Mouse (Mus musculus): ENCODE measurements at regions not wholly inside any gene's neighbourhood (a gene's known extent, or its start where the extent isn't known, plus 50 kb on each side); places are given as distances from the start of the nearest gene placed in this dataset.

DNA sequence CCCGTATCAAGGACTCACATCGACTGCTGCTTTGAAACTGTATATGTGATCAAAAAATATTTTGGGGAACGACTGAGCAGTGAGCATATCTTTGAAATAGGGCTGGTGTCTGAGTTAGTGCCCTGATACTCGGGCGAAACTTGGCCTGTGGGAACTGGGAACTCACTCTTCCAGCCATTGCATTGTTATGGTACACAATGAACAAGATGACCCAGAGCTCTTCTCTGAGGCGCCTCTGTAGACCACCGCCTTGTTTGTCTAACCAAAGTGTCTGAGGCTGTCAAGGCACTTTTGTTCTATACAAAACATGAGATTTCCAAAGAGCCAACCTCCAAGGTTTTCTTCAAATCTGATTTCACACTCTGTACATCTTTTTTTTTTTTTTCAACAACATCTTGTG is 201.5 kb downstream of the Cog6 start:
- Histone ChIP-seq H3K27me3 (ENCODE audit: insufficient read depth, low read length) (no peaks in the 10 kb centered on the region), H3K36me3 (replicated peaks; ENCODE audit: insufficient read depth, low read length) (no peaks in the 10 kb centered on the region), H3K27ac (ENCODE audit: low read depth) (no peak overlapping the region), H3K4me3 (ENCODE audit: low read depth, low read length) (no peak overlapping the region), H3K4me2 (ENCODE audit: low read depth, low read length) (no peak overlapping the region), H3K4me1 (ENCODE audit: insufficient read depth) (no peaks in the 10 kb centered on the region), H3K9ac (replicated peaks) (no peak overlapping the region), H3K9me3 (ENCODE audit: low read length) (no peaks in the 10 kb centered on the region)
- no peak for ATAC-seq
- WGBS (ENCODE audit: insufficient replicate concordance): 77% methylated on average over 7 of the region's 7 CpGs
- no peak for DNase-seq
- TF ChIP-seq CTCF (IDR thresholded peaks at IDR 0.05; ENCODE audit: low read depth) (no peak), EP300 (IDR thresholded peaks at IDR 0.05; ENCODE audit: low read depth) (no peak)

DNA sequence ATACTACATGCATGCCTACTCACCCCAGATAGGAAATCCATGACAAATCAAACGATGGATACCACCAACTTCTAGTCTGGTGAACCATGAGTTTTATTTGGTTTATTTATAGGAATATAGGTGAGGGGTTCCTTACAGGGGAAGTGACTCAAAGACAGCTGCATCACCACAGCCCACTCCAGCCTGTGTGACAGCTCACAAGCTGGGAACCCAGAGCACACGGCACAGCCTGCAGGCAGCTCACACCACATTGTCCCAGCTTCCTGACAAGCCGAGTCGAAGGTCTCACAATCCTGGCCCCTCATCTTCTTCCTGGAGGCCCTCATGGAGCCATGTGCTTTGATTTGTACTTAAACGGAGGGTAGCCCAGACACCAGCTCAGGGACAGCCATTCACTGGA is 214.7 kb downstream of the Cog6 start:
- ATAC-seq (no peak), DNase-seq (no peak)
- Histone ChIP-seq H3K4me1 (ENCODE audit: insufficient read depth) (no peaks in the 10 kb centered on the region), H3K4me2 (ENCODE audit: low read depth, low read length) (no peak overlapping the region), H3K9me3 (ENCODE audit: low read length) (no peaks in the 10 kb centered on the region), H3K4me3 (ENCODE audit: low read depth, low read length) (no peak overlapping the region), H3K36me3 (replicated peaks; ENCODE audit: insufficient read depth, low read length) (no peaks in the 10 kb centered on the region), H3K27ac (ENCODE audit: low read depth) (no peak overlapping the region), H3K27me3 (ENCODE audit: insufficient read depth, low read length) (no peaks in the 10 kb centered on the region), H3K9ac (replicated peaks) (no peak overlapping the region)
- TF ChIP-seq CTCF (IDR thresholded peaks at IDR 0.05; ENCODE audit: low read depth) (no peak), EP300 (IDR thresholded peaks at IDR 0.05; ENCODE audit: low read depth) (no peak)
- 62% methylated on average over 5 of the region's 5 CpGs for WGBS (ENCODE audit: insufficient replicate concordance)

DNA sequence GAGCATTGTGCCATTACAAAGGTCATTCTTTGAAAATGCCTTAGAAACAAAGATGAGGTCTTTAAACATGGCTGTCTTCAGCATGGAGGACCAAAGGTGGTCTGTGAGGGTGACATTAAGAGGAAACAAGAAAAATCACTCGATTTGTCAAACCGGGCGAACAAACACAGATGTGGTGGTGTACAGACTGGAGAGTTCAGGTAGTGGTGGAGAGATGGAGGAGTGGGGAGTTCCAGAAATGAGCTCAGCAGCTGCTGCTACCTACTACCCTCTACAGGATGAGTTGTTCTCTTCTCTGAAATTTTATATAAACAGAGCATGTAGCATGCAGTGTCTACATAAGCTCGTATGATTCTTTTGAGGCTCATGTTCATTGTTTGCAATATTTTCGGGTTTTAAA is 215.6 kb downstream of the Cog6 start:
- DNase-seq (no peak), ATAC-seq (no peak)
- Histone ChIP-seq H3K4me3 (ENCODE audit: low read depth, low read length) (no peak overlapping the region), H3K9me3 (ENCODE audit: low read length) (no peaks in the 10 kb centered on the region), H3K27ac (ENCODE audit: low read depth) (no peak overlapping the region), H3K4me2 (ENCODE audit: low read depth, low read length) (no peak overlapping the region), H3K9ac (replicated peaks) (no peak overlapping the region), H3K4me1 (ENCODE audit: insufficient read depth) (no peaks in the 10 kb centered on the region), H3K36me3 (replicated peaks; ENCODE audit: insufficient read depth, low read length) (no peaks in the 10 kb centered on the region), H3K27me3 (ENCODE audit: insufficient read depth, low read length) (no peaks in the 10 kb centered on the region)
- no peak for TF ChIP-seq EP300 (IDR thresholded peaks at IDR 0.05; ENCODE audit: low read depth)
- no peak for TF ChIP-seq CTCF (IDR thresholded peaks at IDR 0.05; ENCODE audit: low read depth)
- 88% methylated on average over 5 of the region's 5 CpGs for WGBS (ENCODE audit: insufficient replicate concordance)

GRCm38 (mm10) chr3:52800673-52801072 is 216.4 kb downstream of the Cog6 start:
- no peaks in the 10 kb centered on the region for H3K36me3 ChIP-seq (replicated peaks; ENCODE audit: insufficient read depth, low read length)
- no peaks in the 10 kb centered on the region for H3K27me3 ChIP-seq (ENCODE audit: insufficient read depth, low read length)
- no peaks in the 10 kb centered on the region for H3K9me3 ChIP-seq (ENCODE audit: low read length)
- no peak overlapping the region for H3K4me3 ChIP-seq (ENCODE audit: low read depth, low read length)
- no peak overlapping the region for H3K9ac ChIP-seq (replicated peaks)
- DNase-seq (no peak), ATAC-seq (no peak)
- 61% methylated on average over 3 of the region's 3 CpGs for WGBS (ENCODE audit: insufficient replicate concordance)
- no peaks in the 10 kb centered on the region for H3K4me1 ChIP-seq (ENCODE audit: insufficient read depth)
- H3K4me2 ChIP-seq (ENCODE audit: low read depth, low read length): no peak overlapping the region
- no peak overlapping the region for H3K27ac ChIP-seq (ENCODE audit: low read depth)
- TF ChIP-seq CTCF (IDR thresholded peaks at IDR 0.05; ENCODE audit: low read depth): peak; percentile 51
- TF ChIP-seq EP300 (IDR thresholded peaks at IDR 0.05; ENCODE audit: low read depth): no peak

GRCm38 (mm10) chr3:52797801-52798200 is 219.2 kb downstream of the Cog6 start:
- DNase-seq: no peak

GRCm38 (mm10) chr3:52797164-52797563 is 219.9 kb downstream of the Cog6 start:
- 56% methylated on average over 4 of the region's 4 CpGs for WGBS (ENCODE audit: insufficient replicate concordance)
- ATAC-seq (peak; percentile 62), DNase-seq (no peak)
- Histone ChIP-seq H3K4me3 (ENCODE audit: low read depth, low read length) (no peak overlapping the region), H3K4me2 (ENCODE audit: low read depth, low read length) (0 out of 2 replicates have a peak overlapping the region, but pooled peaks have one; percentile 19), H3K27me3 (ENCODE audit: insufficient read depth, low read length) (no peaks in the 10 kb centered on the region), H3K9me3 (ENCODE audit: low read length) (no peaks in the 10 kb centered on the region), H3K27ac (ENCODE audit: low read depth) (no peak overlapping the region), H3K9ac (replicated peaks) (no peak overlapping the region), H3K4me1 (ENCODE audit: insufficient read depth) (no peaks in the 10 kb centered on the region), H3K36me3 (replicated peaks; ENCODE audit: insufficient read depth, low read length) (no peaks in the 10 kb centered on the region)
- TF ChIP-seq CTCF (IDR thresholded peaks at IDR 0.05; ENCODE audit: low read depth): no peak
- TF ChIP-seq EP300 (IDR thresholded peaks at IDR 0.05; ENCODE audit: low read depth): no peak; the same call in 1 of the 2 replicates

More at GRCm38 (mm10) chr3:52797801-52798200, 219.2 kb downstream of the Cog6 start:
- Histone ChIP-seq H3K9ac (replicated peaks) (no peak overlapping the region), H3K27ac (ENCODE audit: low read depth) (no peak overlapping the region), H3K36me3 (replicated peaks; ENCODE audit: insufficient read depth, low read length) (no peaks in the 10 kb centered on the region), H3K9me3 (ENCODE audit: low read length) (no peaks in the 10 kb centered on the region), H3K4me1 (ENCODE audit: insufficient read depth) (no peaks in the 10 kb centered on the region), H3K4me2 (ENCODE audit: low read depth, low read length) (0 out of 2 replicates have a peak overlapping the region, but pooled peaks have one; percentile 19), H3K27me3 (ENCODE audit: insufficient read depth, low read length) (no peaks in the 10 kb centered on the region), H3K4me3 (ENCODE audit: low read depth, low read length) (no peak overlapping the region)
- WGBS (ENCODE audit: insufficient replicate concordance): 12% methylated on average over 6 of the region's 6 CpGs
- peak; percentile 75 for ATAC-seq
- TF ChIP-seq EP300 (IDR thresholded peaks at IDR 0.05; ENCODE audit: low read depth) (no peak; the same call in 1 of the 2 replicates), CTCF (IDR thresholded peaks at IDR 0.05; ENCODE audit: low read depth) (no peak)

GRCm38 (mm10) chr3:52794218-52794617 is 222.8 kb downstream of the Cog6 start:
- no peak for TF ChIP-seq EP300 (IDR thresholded peaks at IDR 0.05; ENCODE audit: low read depth)
- TF ChIP-seq CTCF (IDR thresholded peaks at IDR 0.05; ENCODE audit: low read depth): no peak
- Histone ChIP-seq H3K9ac (replicated peaks) (no peak overlapping the region), H3K9me3 (ENCODE audit: low read length) (no peaks in the 10 kb centered on the region), H3K4me2 (ENCODE audit: low read depth, low read length) (no peak overlapping the region), H3K4me3 (ENCODE audit: low read depth, low read length) (no peak overlapping the region), H3K27me3 (ENCODE audit: insufficient read depth, low read length) (no peaks in the 10 kb centered on the region), H3K36me3 (replicated peaks; ENCODE audit: insufficient read depth, low read length) (no peaks in the 10 kb centered on the region), H3K4me1 (ENCODE audit: insufficient read depth) (no peaks in the 10 kb centered on the region), H3K27ac (ENCODE audit: low read depth) (no peak overlapping the region)
- ATAC-seq (no peak), DNase-seq (no peak)
- 68% methylated on average over 3 of the region's 3 CpGs for WGBS (ENCODE audit: insufficient replicate concordance)

All from liver, postnatal 0 days (tissue).